Mouse (Mus musculus) left cerebral cortex, adult 9 months (tissue): ENCODE measurements at regions not wholly inside any gene's neighbourhood (a gene's known extent, or its start where the extent isn't known, plus 50 kb on each side); places are given as distances from the start of the nearest gene placed in this dataset.
A peak's percentile ranks its signal among the peaks of the same experiment; 100 is the strongest.

Experiments
- DNase-seq, 2 experiments: peaks; one replicate each; pipeline ENCODE4 v3.0.0; 2022; ENCODE audit warnings: low spot score in 2 of 2

- no peak for DNase-seq
Measured at GRCm38 (mm10) chr15:41154551-41155151, 1020.5 kb downstream of the 9330182O14Rik start.

DNA sequence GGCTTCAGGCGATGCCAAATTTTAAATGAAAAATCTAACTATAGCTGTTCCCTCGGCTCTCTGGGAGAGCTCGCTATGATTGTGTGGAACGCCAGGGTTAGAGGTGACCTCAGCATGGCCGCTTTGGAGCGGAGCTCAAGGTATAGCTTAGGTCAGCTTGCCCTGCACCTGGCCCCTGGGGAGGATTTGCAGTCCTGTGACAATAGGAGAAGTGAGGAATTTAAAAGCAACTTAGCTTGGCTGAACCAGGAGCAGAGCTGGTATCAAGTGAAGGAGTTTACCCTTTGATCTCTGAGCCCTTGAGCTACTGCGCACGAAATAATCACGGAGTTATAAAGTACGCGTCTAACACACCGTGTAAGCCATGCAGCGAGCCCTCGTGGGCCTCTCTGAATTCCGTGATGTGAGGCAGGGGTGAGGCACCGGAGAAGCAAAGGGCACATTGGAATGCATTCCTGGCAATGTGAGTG is 1021.0 kb downstream of the 9330182O14Rik start:
- no peak for DNase-seq

DNA sequence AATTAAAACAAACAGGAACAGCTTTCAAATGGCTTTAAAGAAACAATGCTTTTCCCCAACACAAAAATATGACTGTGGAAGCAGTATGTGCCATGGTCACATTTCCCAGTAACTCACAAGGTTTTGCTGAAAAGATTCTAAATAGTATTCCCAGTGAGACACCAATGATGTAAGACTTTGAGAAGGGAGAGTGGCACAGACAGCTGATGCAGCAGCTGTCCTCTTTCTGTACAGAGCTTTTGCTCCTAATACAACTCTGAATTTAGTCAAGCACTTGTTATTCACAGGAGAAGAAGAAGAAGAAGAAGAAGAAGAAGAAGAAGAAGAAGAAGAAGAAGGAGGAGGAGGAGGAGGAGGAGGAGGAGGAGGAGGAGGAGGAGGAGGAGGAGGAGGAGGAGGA is 1023.6 kb downstream of the 9330182O14Rik start:
- no peak for DNase-seq

DNA sequence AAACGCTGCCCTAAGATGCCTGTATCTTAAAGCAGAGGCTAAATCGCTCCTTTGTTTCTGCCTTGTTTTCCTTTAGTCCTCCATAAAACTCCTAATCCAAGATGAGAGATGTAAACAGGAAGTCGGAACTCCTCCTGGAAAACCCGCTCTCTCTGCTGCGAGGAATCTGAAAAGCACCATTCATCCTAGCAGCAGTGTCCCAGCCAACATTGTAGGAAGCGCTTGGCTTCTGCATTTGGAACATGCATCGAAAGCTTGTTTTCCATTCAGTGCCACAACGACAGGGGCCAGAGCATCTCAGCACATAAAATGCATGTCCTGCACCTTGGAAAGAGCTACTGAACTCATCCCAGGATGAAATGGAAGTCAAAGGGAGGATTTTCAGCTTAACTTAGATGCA is 1028.1 kb downstream of the 9330182O14Rik start:
- peak in 1 of 2 experiments; percentile 27 for DNase-seq

DNA sequence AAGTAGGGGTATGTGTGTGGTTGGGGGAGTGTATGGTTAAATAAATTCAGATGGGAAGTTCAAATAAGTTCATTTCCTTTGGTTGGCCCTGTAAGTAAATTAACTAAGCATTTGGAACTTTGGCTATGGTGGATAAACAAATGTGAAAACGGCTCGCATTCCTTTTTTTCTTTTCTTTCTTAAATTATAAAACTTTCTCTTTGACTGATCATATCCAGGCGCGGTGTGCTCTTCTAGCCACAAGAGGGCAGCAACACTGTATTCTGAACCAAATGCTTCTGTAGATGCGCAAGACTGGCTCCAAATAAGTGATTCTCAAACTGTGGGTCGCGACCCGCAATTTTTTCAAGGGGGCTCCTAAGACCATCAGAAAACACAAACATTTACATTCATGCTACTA is 1028.6 kb downstream of the 9330182O14Rik start:
- peak in 1 of 2 experiments; percentile 65 for DNase-seq

DNA sequence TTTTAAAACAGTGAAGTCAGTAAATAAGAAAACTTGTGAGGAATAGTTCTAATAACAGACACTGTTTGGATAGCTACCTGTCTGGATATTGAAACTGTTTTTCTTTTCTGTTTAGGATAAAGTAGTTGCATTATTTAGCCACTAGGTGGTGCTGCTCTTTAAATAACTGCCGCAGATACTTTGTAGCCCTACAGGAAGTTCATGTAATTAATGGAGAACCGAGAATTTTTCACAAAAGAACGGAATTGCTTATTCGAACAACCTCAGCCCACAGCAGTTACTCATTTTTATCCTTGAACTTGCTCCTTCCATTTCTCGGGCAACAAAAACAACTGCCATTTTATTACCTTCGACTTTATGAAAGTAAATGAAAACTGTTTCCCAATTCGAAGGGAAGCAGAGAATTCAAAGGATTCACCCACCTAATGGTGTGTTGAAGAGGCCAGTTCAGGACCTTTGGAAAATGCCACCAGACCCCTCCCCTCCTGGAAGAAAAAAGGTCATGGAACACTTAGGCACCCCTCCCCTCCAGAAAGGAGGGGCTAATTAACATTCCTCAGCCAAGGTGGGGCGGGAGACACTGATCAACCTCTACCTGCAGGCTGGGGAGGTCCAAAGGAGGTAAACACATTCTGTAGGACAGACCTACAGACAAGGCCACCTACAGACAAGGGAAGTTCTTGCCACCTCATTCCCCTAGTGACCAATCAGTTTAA is 1029.6 kb downstream of the 9330182O14Rik start:
- no peak for DNase-seq

DNA sequence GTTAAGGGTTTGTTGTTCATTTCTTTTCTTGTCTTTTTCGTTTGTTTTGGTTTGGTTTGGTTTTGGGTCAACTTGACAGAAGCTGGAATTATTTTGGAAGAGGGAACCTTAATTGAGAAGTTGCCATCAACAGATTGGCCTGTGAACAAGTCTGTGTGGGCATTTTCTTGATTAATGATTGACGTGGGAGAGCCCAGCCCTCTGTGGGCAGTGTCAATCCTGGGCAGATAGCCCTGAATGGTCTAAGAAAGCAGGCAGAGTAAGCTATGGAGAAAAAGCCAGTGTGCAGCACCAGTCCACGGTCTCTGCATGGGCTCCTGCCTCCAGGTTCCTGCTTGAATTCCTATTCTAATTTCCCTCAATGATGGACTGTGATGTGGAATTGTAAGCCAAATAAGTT is 1031.4 kb downstream of the 9330182O14Rik start:
- DNase-seq: no peak

- no peak for DNase-seq
Measured at GRCm38 (mm10) chr15:41190792-41191191, 1056.6 kb downstream of the 9330182O14Rik start.

- DNase-seq: peak; percentile 16 to 85
Measured at GRCm38 (mm10) chr15:41193240-41193639, 1059.1 kb downstream of the 9330182O14Rik start.

DNA sequence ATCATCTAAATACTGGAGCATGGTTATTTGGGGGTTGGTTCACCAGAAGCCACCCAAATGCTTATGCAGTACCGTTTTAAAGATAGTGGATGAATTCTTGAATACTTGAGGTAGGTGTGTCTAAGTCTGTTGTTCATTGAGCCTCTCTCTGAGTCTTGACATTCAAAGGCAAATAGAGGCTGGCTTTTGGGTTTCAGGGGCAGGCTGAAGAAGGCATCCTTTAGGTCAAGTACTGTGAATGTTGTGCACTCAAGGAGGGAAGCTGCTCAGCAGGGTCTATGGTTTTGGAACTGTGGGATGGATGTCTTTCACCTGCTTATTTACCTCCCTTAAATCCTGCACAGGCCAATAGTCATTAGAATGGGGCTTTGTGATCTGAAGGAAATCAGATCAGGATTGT is 1089.6 kb downstream of the 9330182O14Rik start:
- no peak for DNase-seq

DNA sequence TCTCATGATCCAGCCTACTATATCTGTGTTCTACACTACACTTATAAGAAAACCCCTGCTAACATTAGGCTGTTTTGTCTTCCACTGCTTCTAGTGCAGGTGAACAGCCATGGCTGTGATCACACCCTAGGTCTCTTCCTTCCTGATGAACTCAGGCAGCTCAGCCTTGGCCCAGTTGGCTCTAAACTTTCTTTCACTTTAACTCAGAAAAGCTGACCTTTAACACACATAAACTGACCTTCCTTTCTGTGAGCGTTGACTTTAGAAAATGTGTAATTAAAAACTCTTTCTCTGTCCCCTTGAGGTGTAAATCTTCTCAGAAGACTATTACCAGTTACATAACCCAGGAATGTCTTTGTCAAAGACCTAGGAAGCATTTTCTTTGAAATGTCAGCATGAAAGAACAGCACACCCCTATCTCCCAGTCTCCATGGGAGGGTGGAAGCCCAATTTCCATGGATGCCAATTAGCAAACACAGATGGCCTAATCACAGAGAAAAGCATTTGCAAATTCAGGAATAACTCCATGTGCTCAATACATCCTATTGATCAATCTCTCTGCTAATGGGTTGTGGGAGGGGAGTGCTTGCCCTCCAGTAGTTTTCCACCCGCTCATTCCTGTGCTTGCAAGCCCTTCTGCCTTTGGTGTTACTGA is 1098.4 kb downstream of the 9330182O14Rik start:
- no peak for DNase-seq
